Mouse (Mus musculus) lung, postnatal 4 days (tissue): ENCODE measurements around the gene Fdxacb1.

Experiments
- DNase-seq, 2 experiments: peaks; one replicate each; pipeline ENCODE4 v3.0.0; 2021

Gene Fdxacb1

DNA sequence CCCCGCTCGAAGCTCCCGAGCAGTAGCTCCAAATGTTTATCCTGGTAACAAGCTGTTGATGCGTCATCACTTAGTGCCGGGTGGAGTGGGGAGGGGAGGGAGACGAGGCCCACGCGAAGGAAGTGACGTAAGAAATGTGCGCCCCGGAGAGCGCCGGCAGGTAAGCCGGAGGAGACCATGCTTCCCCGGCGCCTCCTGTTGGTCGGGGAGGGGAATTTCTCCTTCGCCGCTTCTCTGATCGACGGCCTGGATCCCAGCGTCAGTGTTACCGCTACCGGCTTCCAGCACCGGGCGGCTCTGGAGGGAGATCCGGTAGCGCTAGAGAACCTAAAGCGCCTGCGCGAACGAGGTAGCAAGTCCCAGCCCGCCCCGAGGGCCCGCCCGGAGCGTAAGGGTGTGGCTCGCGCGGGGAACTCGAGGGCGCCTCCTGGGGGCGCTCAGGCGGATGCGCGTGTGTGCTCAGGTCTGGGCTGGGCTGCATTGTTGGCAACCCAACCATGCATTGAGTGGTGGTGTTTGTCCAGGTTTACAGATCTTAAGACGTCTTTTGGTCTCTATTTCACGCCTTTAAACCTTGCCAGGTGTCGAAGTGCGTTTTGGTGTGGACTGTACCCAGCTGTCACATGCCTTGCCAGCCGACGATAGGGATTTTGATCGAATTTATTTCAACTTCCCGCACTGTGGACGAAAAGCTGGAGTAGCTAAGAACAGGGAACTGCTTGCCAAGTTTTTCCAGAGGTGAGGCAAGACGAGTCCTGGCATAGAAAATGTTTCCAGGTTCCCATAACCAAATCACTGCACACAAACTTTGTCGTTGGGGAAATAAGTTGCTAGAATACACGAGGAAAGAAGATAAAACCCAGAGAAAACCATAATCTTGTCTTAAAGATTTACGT is at the start of gene Fdxacb1:
Fdxacb1 (plus strand) TSS at position 130 of the 896 bp plus-strand sequence.
- DNase-seq: peak; percentile 97 to 98

DNA sequence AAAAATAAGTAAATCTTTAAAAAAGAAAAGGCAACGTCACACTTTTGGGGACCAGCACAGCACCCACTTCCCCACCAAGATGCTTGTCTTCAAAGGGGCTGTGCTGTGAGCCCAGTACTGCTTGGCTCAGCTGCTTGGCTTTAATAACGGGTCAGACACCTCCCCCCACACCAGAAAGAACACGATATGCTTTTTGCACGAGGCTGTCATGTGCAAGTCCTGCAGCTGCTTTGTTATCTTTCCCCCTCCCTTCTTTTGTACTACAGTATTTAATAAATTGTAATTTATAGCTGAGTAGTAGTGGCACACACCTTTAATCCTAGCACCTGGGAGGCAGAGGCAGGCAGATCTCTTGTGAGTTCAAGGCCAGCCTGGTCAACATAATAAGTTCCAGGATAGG is 49.2 kb upstream of the Fdxacb1 start:
- DNase-seq: no peak

DNA sequence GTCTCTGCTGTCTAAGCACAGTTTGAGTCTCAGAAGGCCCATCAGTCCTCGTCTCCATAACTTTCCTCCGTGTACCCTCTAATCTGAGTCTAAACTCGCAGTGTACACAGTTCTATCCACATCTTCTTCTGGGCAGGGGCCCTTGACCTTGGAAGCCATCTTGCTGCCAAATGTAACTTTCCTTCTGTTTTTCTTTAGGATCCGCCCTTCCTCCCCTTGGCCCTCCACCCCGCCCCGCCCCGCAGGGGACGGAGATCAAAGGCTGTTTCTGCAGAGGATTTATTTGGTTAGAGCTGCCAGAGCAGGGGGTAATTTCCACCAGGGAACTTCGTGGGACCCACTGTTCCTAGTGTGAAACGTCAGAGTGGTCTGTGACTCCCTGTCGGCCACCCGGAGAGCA is 47.0 kb upstream of the Fdxacb1 start:
- DNase-seq: peak in 1 of 2 experiments; percentile 40

DNA sequence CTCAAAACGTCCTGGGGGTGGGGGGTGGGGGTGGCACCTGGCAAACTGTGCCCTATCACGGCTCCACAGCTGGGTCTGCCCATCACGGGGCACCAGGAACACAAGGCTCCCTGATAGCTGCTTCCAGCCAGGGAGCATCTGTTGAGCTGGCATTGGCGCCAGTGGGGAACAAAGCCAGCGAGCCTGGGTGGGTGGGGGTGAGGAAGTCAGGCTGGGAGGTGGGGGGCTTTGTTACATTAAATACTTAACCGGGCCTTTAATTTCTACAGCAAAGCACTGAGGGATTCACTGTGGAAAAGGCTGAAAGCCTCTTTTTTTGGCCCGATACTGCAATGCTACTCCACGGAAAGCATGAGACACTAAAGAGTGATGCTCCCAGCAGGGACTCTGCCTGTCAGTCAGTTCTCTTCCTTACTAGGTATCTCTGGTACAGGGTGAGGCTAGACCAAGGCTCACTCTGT is 45.6 kb upstream of the Fdxacb1 start:
- peak in 1 of 2 experiments; percentile 34 for DNase-seq

DNA sequence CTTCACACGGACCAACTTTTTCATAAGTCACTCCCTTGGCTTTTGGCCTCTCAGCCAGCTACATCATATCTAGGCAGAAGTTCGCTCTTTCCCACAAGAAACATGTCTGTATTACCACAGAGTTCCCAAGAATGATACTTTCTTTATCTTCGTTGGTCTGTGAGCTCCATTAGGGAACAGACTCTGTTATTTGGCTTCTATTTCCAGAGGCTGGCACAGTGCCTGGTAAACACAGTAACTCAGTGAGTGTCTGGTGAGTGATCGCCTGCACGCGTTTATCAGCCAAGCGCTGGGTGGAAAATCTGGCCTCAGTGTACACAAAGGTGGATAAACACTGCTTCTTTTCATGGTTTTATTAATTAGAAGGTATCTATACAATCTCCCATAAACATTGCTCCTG is 44.6 kb upstream of the Fdxacb1 start:
- DNase-seq: peak; percentile 74 to 85

DNA sequence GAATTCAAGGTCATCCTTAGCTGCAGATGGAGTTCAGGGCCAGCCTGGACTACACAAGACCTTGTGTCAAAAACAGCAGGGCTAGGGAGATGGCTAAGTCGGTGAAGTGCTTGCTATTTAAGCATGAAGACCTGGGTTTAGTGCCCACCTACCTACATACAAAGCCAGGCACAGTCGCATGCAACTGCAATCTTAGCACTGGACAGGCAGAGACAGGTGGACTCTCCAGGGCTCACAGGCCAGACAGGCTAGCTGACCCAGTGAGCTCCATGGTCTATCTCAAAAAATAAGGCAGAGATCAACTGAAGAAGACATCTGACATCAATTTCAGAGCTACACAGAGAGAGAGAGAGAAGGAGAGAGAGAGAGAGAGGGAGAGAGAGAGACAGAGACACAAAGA is 43.9 kb upstream of the Fdxacb1 start:
- DNase-seq: no peak

DNA sequence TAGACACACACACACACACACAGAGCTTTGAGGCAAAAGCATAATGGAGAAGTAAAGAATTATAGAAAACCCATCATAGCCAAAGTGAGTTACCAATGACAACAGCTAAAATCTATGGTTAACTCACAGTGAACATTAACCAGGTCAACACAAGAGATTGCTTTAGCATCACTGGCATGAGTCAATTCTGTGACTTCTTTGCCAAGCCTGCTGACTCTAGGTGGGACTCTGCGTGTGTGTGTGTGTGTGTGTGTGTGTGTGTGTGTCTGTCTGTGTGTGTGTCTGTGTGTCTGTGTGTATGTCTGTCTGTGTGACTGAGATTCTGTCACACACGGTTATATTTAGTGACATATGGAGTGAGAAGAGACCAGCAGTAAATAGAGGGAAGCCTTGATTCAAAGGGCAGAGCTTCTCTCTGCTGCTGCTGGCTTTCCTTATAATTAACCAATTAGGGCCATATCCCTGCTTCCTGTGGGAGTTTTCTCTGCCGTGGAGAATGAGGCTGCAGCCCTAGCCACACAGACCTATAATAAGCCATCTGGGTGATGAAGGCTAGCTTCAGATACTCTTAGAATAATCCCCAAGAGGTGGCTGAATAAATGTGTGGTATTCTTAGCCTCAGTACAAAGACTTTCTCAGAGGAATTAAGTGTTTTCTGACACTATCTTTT is 43.2 kb upstream of the Fdxacb1 start:
- DNase-seq: no peak

DNA sequence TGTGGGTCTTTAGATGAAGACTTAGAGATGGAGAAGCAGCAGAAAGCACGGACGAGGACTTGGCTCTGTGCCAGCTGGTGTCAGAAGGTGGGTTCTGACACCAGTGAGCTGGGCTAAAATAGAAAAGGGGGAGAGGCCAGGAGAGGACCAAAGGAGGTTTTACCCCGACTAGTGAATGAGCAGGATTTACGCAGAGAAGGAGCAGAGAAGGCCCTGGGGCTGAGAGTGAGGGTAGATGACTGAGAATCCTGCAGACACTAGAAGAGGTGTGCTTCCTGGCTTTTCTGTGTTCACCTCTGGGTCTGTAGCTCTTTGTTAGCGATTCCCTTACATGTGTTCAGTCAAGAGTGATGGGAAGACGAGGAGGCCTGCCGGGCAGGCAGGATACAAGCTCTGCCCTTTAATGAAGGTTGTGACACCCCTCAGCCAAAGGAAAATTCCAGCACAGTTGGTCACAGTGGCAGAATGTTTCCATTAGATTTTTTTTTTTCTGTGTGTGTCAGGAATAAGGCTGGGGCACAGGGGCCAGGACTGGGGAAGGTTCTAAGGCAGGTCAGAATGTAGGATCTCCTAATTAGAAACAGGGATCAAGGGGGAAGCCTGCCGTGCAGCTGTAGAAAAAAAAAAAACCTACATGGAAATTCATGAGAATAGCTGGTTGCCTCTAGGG is 42.0 kb upstream of the Fdxacb1 start:
- no peak for DNase-seq

DNA sequence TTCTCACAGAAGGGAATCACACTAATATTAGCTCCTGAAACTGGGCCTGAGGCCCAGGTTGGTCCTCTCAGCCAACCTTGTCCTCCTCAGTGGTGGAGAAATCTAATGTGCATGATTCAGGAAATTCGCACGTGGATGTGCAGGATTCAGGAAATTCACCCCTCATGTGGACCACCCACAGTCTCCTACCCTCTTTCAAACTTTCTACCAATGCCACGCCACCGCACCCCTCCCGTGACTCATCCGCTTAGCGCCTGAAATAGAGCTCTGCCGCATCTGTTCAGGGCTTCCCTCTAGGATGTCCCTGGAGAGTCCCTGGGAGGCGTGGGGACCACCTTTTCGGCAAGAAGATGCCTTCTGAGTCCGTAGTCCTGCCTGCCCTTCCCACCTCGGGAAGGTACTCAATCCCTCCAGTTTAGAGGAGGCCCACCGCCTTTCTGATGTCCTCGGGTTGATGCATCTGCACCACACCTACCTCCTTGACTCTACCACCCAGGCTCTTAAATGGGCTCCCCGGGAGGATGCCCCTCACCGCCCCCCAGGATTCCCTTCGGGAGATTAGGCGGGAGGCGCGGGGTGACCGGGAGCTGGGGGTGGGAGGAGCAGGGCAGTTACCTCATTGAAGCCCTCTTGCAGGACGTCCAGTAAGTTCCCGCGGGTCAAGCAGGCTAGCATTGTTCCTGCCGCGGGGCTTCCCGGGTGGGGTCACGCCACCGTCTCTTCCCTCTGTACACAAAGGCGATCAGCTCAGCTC is 40.7 kb upstream of the Fdxacb1 start:
- no peak for DNase-seq

DNA sequence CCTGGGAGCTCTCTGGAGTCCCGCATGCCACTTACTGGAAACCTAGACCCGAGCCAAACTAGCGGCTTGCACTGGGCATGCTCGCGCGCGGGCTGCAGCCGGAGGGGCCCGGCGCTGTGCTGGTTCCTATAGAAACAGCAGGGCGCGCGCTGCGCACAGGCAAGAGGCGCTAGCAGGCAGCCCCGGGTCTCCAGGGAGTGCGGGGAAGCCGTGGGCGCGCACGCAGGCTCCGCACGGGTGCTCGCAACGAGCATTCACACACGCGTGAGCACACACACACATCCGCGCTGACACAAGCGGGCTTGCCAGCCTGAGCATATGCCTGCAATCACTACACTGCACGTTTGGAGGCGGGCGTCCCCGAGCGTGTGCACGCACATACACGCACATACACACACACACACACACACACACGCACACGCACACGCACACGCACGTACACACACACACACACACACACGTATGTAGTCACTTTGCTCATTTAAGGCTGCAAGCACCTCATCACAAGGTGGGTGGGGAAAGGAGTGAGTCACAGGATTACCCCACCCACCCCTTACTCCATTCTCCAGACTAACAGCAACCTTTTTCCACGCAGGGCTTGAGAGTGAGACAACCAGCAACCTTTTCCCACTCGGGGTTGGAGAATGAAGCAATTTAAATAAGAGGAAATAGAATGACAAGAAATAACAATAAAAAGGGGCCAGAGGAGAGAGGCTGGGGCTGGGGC is 39.9 kb upstream of the Fdxacb1 start:
- peak; percentile 77 to 86 for DNase-seq

DNA sequence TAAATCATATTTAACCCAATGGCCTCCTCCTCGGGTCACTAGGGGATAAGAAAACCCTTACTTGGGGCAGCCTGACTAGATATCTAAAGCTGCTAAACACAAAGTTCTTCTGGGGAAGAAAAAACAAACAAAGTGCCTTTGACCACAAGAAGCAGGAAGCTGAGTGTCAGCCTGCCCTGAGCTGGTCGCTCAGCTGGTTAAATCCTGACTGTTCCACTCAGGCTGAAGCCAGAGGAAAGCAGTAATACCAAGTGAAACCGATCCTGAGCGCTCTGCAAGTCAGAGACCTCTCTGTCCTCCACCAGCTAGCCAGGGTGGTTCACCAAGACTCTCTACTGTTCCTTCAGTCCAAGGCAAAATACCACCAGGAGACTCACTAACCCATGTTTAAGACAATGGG is 38.4 kb upstream of the Fdxacb1 start:
- no peak for DNase-seq

DNA sequence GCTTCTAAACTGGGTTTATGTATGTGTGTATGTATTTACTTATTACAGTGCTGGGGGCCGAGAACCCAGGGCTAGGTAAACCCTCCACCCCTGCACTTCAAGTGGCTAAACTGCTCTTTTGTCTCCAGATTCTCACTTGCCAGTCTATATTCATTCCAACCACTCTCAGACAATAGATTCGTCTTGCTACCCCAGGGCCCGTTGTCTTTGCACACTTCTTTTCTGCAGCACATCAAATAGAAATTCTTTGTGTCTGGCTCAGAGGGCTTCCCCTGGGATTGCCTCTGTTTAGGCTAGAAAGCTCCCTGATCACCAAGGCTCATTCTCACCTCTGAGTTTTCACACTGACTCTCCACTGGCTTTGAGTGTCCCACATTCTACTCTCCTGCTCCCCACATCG is 35.5 kb upstream of the Fdxacb1 start:
- DNase-seq: no peak

DNA sequence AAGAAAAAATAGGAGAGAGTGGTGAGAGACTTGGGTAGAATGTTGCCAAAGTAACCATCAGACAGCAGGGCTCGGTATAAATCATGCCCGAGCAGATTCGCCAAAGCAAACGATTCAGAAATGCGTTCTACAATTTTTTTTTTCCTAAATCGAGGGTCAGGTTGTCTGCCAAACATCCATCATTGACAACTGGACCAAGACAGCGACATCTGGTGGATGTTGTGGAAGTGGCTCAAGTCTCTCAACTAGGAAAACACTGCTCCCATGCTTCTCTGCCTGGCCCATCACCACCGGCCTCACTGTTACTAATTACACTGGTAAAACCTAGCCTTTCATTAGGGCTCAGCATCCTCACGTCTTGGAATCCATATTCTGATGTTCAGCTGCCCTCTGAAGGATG is 33.0 kb upstream of the Fdxacb1 start:
- peak in 1 of 2 experiments; percentile 68 for DNase-seq

DNA sequence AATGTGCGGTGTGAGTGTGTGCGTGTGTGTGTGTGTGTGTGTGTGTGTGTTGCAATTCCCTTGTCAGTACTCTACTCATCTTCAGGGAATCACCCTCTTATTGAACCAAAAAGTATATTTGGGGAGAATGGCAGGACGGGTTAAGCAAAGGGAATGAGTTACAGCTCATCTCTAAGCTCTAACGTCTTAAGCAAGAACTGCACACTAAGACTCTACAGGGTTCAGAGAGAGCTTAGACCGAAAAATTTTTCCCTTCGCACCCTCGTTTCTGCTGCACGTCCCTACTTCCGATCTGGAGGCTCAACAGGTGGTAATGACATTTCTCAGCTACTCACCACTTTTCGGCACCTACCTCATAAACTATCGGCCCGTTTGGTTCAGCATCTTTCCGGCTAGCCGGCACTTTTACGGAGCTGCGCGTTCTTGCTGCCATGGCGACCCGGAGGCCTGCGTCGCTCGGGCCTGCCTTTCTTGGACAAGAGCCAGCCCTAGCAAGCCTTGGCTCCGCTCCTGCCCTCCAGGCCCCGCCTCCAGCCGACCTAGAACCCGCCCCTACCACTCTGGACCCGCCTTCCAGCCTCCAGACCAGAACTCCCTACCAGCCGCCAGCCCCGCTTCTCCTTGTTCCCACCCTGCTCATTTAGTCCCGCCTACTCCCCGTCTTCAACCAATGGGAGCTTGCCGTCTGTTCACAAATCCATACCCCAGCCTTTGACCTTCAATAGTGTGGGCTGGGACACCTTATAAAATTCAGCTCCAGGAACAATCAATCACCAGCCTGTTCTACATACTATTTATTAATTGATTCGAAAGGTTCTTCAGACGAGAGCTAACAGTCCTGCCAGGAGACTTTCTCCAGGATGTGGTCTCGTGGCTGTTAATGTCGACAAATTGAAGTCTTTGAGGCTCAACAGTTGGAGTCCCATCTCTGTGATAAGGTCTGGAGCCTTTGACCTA is 28.8 kb upstream of the Fdxacb1 start, which contains the start of gene Dixdc1:
Dixdc1 (minus strand) TSS at position 604 of the 957 bp plus-strand sequence.
- DNase-seq: peak; percentile 96 to 97

DNA sequence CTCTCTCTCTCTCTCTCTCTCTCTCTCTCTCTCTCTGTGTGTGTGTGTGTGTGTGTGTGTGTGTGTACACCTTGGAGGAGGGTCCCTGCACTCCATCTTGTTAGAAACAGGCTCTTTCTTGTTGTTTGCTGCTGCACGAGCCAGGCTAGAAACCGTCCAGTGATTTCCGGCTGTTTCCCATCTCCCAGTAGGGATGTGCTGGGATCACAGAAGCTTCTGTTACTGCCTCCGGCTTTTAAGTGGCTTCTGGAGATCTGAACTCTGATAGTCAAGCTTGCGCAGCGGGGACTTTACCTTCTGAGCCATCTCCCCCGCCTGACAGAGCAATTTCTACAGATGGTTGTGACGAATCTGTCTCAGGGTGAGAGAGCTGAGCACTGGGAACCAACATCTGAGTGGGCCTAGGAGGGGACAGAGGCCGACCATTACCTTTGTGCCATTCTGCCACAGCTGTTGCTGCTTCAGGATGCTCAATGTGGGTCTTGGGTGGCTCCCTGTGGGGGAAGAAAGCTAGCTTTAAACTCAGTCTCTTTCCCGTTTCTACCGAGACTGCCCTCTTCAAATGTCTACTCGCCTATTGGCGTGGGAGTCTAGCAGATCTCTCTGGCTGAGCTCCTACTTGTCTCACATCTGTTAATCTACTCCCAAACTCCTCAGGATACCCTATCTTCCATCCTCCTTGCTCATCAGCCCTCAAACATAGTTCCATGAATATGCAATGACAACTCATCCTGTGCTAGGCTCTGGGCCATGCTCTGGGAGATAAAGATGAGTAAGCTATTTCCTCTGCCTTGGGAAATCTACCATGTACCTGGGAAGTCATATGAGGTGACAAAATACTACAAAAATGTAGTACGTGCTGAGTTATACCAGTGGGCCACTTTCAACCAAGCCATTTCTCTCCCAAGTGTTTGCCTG is 26.9 kb upstream of the Fdxacb1 start:
- no peak for DNase-seq

DNA sequence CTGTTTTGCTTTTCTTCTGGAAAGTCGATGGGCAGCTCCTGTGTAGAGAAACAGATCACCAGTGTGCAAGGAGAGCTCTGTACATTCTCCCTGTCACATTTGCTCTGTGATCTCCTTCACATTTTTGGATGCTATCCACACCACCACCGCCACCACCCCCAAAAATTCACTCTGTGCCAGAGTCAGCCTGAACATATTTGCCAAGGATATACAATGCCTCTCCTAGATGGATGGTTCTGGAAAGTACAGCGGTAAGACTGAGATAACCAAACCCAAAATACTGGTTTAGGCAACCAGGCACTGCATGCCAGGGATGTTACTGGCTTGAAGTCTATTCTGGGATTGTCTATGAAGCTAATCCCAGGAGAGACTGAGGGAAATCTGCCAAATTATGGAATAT is 25.8 kb upstream of the Fdxacb1 start:
- DNase-seq: no peak

DNA sequence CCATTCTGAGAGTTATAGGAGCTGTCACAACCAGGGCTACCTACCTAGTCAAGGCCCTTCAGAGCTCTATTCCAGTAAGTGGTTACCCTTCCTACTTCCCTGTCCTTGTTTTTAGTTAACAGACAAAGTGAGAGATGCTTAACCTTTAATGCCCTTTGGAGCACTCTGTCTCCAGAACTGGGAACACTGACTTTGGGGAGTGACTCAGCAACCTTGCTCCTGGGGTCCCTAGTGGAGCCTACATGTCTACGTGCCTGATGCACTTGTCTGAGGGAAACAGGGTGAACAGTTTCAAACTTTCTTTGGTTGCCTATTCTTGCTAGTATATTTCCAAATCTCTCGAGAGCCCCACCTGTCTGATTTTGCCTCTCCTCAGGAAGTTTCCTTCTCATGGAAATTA is 25.3 kb upstream of the Fdxacb1 start:
- DNase-seq: no peak

DNA sequence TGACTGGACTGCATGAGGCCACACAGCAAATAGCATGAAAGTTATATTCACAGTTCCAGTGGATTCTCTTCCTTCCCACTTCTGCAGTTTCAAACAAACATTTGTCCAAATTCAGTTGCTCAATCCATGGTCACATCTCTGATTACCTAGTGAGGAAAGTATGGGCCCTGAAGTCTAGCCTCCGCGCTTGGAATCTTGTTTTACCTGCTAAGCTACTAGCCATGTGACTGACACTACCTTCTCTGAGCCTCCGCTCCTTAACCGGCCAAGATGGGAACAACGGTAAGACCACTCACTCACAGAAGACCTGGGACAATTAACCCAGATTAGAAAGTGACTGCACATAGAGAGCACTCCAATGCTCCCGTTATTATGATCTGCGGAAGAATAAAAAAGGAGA is 22.2 kb upstream of the Fdxacb1 start:
- DNase-seq: peak; percentile 38 to 42

DNA sequence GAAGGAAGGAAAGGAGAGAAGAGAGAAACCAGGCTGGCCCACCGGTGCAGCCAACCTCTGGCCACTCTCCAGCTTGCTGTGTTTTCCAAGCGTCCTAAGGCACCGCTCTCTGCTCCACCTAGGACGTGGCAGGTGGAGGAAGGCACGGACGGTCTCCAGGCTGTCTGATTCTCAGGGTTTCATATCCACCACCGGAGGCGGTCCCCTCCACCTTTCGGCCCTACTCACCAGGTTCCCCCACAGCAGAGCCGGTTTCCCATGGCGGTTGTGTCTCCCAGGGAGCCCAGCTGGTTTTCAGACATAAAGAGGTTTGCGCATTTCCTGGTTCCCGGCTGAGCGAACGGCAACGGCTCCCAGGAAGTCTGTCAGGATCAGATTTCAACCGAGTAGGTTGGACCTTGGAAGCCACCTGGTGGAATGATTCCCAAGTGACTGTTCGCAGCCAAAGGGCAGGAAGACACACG is 21.8 kb upstream of the Fdxacb1 start, which contains the start of gene 2310030G06Rik:
2310030G06Rik (minus strand) TSS at position 323 of the 464 bp plus-strand sequence.
- peak; percentile 67 to 74 for DNase-seq
